Mouse (Mus musculus): Measurements from ENCODE around the gene Cntrl. TPM values are rescaled to one million over a fixed set of nuclear protein-coding genes. Genes with fewer than 3 reads are reported as not detected.

The Cntrl gene
- polyA plus RNA-seq, 1 experiment from 2014 or later = 34.6 TPM

GRCm38 (mm10) chr2:35224285-35224684, 115.0 kb downstream of the Cntrl start:
- WGBS = 90% methylated on average over 15 of the region's 15 CpGs
- Histone ChIP-seq H3K9ac (replicated peaks; ENCODE audit: low read depth, low read length) (no peak overlapping the region), H3K4me3 (ENCODE audit: low read depth, low read length) (no peak overlapping the region), H3K27me3 (ENCODE audit: control insufficient read depth, insufficient read depth, low read length) (no peaks in the 10 kb centered on the region), H3K27ac (ENCODE audit: low read length) (no peak overlapping the region), H3K9me3 (ENCODE audit: control insufficient read depth, low read depth, low read length) (no peaks in the 10 kb centered on the region), H3K4me2 (replicated peaks; ENCODE audit: low read depth, low read length) (no peak overlapping the region), H3K4me1 (ENCODE audit: control insufficient read depth, insufficient read depth, low read length) (no peaks in the 10 kb centered on the region), H3K36me3 (ENCODE audit: control insufficient read depth, insufficient read depth, low read length) (no peaks in the 10 kb centered on the region)
- ATAC-seq (ENCODE audit: insufficient number of reproducible peaks, insufficient read depth, low FRiP score, low read depth) = no peak

GRCm38 (mm10) chr2:35228145-35228544, 118.9 kb downstream of the Cntrl start:
- 61% methylated on average over 4 of the region's 4 CpGs for WGBS
- Histone ChIP-seq H3K9ac (replicated peaks; ENCODE audit: low read depth, low read length) (no peak overlapping the region), H3K4me1 (ENCODE audit: control insufficient read depth, insufficient read depth, low read length) (peaks cover 5% of the 10 kb centered on the region; the same call in 1 of the 2 replicates), H3K36me3 (ENCODE audit: control insufficient read depth, insufficient read depth, low read length) (no peaks in the 10 kb centered on the region), H3K4me3 (ENCODE audit: low read depth, low read length) (no peak overlapping the region), H3K27ac (ENCODE audit: low read length) (no peak overlapping the region), H3K9me3 (ENCODE audit: control insufficient read depth, low read depth, low read length) (no peaks in the 10 kb centered on the region), H3K4me2 (replicated peaks; ENCODE audit: low read depth, low read length) (no peak overlapping the region), H3K27me3 (ENCODE audit: control insufficient read depth, insufficient read depth, low read length) (no peaks in the 10 kb centered on the region)
- ATAC-seq (ENCODE audit: insufficient number of reproducible peaks, insufficient read depth, low FRiP score, low read depth) = no peak

Other genes with a start within 250 kb of the Cntrl start
- 0.56 and 0.59 TPM in 2 replicates for gene Cutal, start 235.1 kb upstream of the Cntrl start, polyA plus RNA-seq (2014; fragmentation: Nextera tagmentation; extraction: Ambion mirVana)
- 95.0 and 99.2 TPM in 2 replicates for gene Psmd5, start 234.5 kb upstream of the Cntrl start, polyA plus RNA-seq (2014; fragmentation: Nextera tagmentation; extraction: Ambion mirVana)
- 8.2 and 11.9 TPM in 2 replicates for gene Phf19, start 195.5 kb upstream of the Cntrl start, polyA plus RNA-seq (2014; fragmentation: Nextera tagmentation; extraction: Ambion mirVana)
- 3.7 and 4.3 TPM in 2 replicates for gene Traf1, start 147.7 kb upstream of the Cntrl start, polyA plus RNA-seq (2014; fragmentation: Nextera tagmentation; extraction: Ambion mirVana)
- not detected in 2 replicates for gene Hc, start 48.1 kb upstream of the Cntrl start, polyA plus RNA-seq (2014; fragmentation: Nextera tagmentation; extraction: Ambion mirVana)
- 0.29 and 0.36 TPM in 2 replicates for gene AI182371, start 7.9 kb upstream of the Cntrl start, polyA plus RNA-seq (2014; fragmentation: Nextera tagmentation; extraction: Ambion mirVana)
- 314 and 322 TPM in 2 replicates for gene Rab14, start 91.6 kb downstream of the Cntrl start, polyA plus RNA-seq (2014; fragmentation: Nextera tagmentation; extraction: Ambion mirVana)
- 204 and 219 TPM in 2 replicates for gene Gsn, start 146.9 kb downstream of the Cntrl start, polyA plus RNA-seq (2014; fragmentation: Nextera tagmentation; extraction: Ambion mirVana)
- gene Stom, start 227.5 kb downstream of the Cntrl start, polyA plus RNA-seq (2014; fragmentation: Nextera tagmentation; extraction: Ambion mirVana) = 61.2 and 66.1 TPM in 2 replicates